9 mouse cellular contexts compared by ENCODE assay signal in genomic region chr13:28418936-28419681, GRCm38 (mm10).
A peak's percentile ranks its signal among the peaks of the same experiment; 100 is the strongest.
DNase-seq lines count a peak whose midpoint lies in the region; ATAC-seq lines count a peak whose summit lies in the region.
"Had no signal": no experiment of that assay in that cellular context is flagged by ENCODE, and none has a peak within 500 bp of the region (broad histone marks: within the 10 kb centered on the region; RNA-seq: fewer than 3 reads in every experiment).

No protein-coding gene starts in this region.

- H3K9ac ChIP-seq in heart, embryonic 11.5 days (ENCODE audit: low read depth, low read length) = 0 out of 2 replicates have a peak overlapping the region, but pooled peaks have one; percentile 5
- H3K9ac ChIP-seq in neural tube, embryonic 15.5 days (replicated peaks) = peak overlapping the region; percentile 65

- peaks cover 47% of the 10 kb centered on the region for H3K4me1 ChIP-seq in heart, embryonic 11.5 days (ENCODE audit: control insufficient read depth, insufficient read depth, low read length)
- peaks cover 53% of the 10 kb centered on the region for H3K4me1 ChIP-seq in neural tube, embryonic 15.5 days

- H3K4me3 ChIP-seq in heart, embryonic 11.5 days (ENCODE audit: low read depth, low read length) = no peak overlapping the region
- H3K4me3 ChIP-seq in neural tube, embryonic 15.5 days (replicated peaks) = peak overlapping the region; percentile 46
- H3K4me3 ChIP-seq: erythroblast, embryonic 14.5 days had no signal

- peak; percentile 84 for DNase-seq in heart, adult 11 months
- no peak for DNase-seq in heart, postnatal 36 days
- peak; percentile 26 for DNase-seq in cerebellum, adult 8-10 months
- DNase-seq in layer of hippocampus, postnatal 25 days (ENCODE audit: extremely low spot score in 1 of 2, low spot score in 1 of 2) = peak; percentile 29 to 38
- no peak for DNase-seq in adrenal gland, postnatal 10 days
- no peak for DNase-seq in adrenal gland, postnatal 36 days

- no peaks in the 10 kb centered on the region for H3K36me3 ChIP-seq in heart, embryonic 11.5 days (ENCODE audit: control insufficient read depth, insufficient read depth, low read length)
- no peaks in the 10 kb centered on the region for H3K36me3 ChIP-seq in neural tube, embryonic 15.5 days

- peak overlapping the region; percentile 63 for H3K4me2 ChIP-seq in heart, embryonic 11.5 days
- peak overlapping the region; percentile 61 for H3K4me2 ChIP-seq in neural tube, embryonic 15.5 days

- no peak for ATAC-seq in heart, embryonic 11.5 days (replicated peaks; ENCODE audit: insufficient number of reproducible peaks, low FRiP score, low TSS enrichment)
- peak; percentile 3; the same call in 1 of the 2 replicates for ATAC-seq in neural tube, embryonic 15.5 days (ENCODE audit: low FRiP score)

- peak overlapping the region; percentile 94 for H3K27ac ChIP-seq in heart, embryonic 11.5 days (ENCODE audit: low read depth, low read length)
- peak overlapping the region; percentile 97 for H3K27ac ChIP-seq in neural tube, embryonic 15.5 days (replicated peaks)

- intact Hi-C loops in heart, postnatal 36 days (cut with DNase I) = loop anchor here (2.0 to 10.0 kb wide), 5 partner anchors 83 to 1186 kb away; partner anchors contain the start of gene Sox4

- no peaks in the 10 kb centered on the region for H3K9me3 ChIP-seq in heart, embryonic 11.5 days (replicated peaks; ENCODE audit: control insufficient read depth, low read length)
- H3K9me3 ChIP-seq in neural tube, embryonic 15.5 days (replicated peaks) = no peaks in the 10 kb centered on the region

- WGBS in heart, embryonic 11.5 days (ENCODE audit: insufficient replicate concordance) = 85% methylated on average over 17 of the region's 17 CpGs
- WGBS in neural tube, embryonic 15.5 days = 61% methylated on average over 17 of the region's 17 CpGs

- H3K27me3 ChIP-seq in heart, embryonic 11.5 days (ENCODE audit: control insufficient read depth, insufficient read depth, low read length) = no peaks in the 10 kb centered on the region
- H3K27me3 ChIP-seq in neural tube, embryonic 15.5 days (replicated peaks) = no peaks in the 10 kb centered on the region

Comparison
In these comparisons a context has a peak if more than half of its experiments do, and no peak if none do; other contexts are left out.
1. DNase-seq: peak in heart, adult 11 months (single experiment), cerebellum, adult 8-10 months (single experiment) and layer of hippocampus, postnatal 25 days (2 of 2); none in heart, postnatal 36 days (0 of 2), adrenal gland, postnatal 10 days (single experiment) and adrenal gland, postnatal 36 days (0 of 2).